In the genomic region with DNA sequence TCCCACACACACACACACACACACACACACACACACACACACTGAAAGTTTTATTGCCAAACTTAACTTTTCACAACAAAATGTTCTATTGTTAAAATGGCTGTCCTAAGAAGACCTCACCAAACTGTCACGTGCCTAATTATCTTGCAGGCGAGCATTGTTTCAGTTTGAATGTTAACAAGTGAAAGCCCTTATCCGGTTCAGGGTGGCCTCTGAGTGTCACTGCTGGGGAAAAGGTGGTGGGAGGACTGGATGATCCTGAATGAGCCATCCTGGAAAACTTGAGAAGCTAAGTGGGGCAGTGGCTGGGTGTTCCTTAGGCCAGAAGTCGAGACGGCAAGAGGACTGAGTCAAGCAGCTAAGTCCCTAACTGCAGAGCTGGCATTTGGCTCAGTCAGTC, we compare ENCODE assay signal across 24 mouse cellular contexts.
DNase-seq lines count a peak whose midpoint lies in the region; ATAC-seq lines count a peak whose summit lies in the region.
"Had no signal": no experiment of that assay in that cellular context is flagged by ENCODE, and none has a peak within 500 bp of the region (broad histone marks: within the 10 kb centered on the region; RNA-seq: fewer than 3 reads in every experiment).

No protein-coding gene starts in this region.

- ATAC-seq in midbrain, embryonic 11.5 days (ENCODE audit: low FRiP score), result no peak
- no peak for ATAC-seq in midbrain, embryonic 15.5 days (replicated peaks)
- ATAC-seq: forebrain, embryonic 15.5 days; intestine, postnatal 0 days had no signal

- no peaks in the 10 kb centered on the region for H3K4me1 ChIP-seq in midbrain, embryonic 11.5 days (ENCODE audit: control insufficient read depth, insufficient read depth, low read length)
- H3K4me1 ChIP-seq in midbrain, embryonic 15.5 days, result no peaks in the 10 kb centered on the region
- H3K4me1 ChIP-seq: embryonic facial prominence, embryonic 10.5 days; embryonic facial prominence, embryonic 13.5 days; forebrain, embryonic 12.5 days; forebrain, embryonic 15.5 days; hindbrain, embryonic 12.5 days; hindbrain, embryonic 15.5 days had no signal

- H3K4me2 ChIP-seq in midbrain, embryonic 11.5 days, result no peak overlapping the region
- H3K4me2 ChIP-seq in midbrain, embryonic 15.5 days, result no peak overlapping the region
- H3K4me2 ChIP-seq: embryonic facial prominence, embryonic 13.5 days; forebrain, embryonic 12.5 days; forebrain, embryonic 15.5 days; heart, embryonic 13.5 days; hindbrain, embryonic 12.5 days; hindbrain, embryonic 15.5 days had no signal

- peak; percentile 21 for DNase-seq in midbrain, embryonic 11.5 days (ENCODE audit: low spot score, missing footprints)
- DNase-seq in ES-CJ7 (ENCODE audit: low read depth, low spot score) (peak; percentile 27), R1 (ENCODE audit: low read depth, low spot score) (peak; percentile 16)
- no peak for DNase-seq in gastrocnemius, postnatal 36 days
- DNase-seq in urinary bladder, postnatal 25 days (ENCODE audit: low spot score), result no peak
- DNase-seq: adrenal gland, adult 2 months; adrenal gland, postnatal 14 days; cerebellum, adult 11 months; cerebellum, adult 2 months; cerebellum, adult 9-11 months; cerebellum, postnatal 25 days; embryo, embryonic 11 days; gastrocnemius, postnatal 25 days; heart, postnatal 14 days had no signal

- H3K9ac ChIP-seq in midbrain, embryonic 11.5 days (ENCODE audit: low read length), result no peak overlapping the region
- H3K9ac ChIP-seq in midbrain, embryonic 15.5 days, result no peak overlapping the region
- H3K9ac ChIP-seq: embryonic facial prominence, embryonic 13.5 days; forebrain, embryonic 12.5 days; forebrain, embryonic 15.5 days; heart, embryonic 13.5 days; hindbrain, embryonic 12.5 days; hindbrain, embryonic 15.5 days had no signal

- H3K27me3 ChIP-seq in midbrain, embryonic 11.5 days (ENCODE audit: control insufficient read depth, insufficient read depth, low read length), result no peaks in the 10 kb centered on the region
- H3K27me3 ChIP-seq in midbrain, embryonic 15.5 days (replicated peaks), result no peaks in the 10 kb centered on the region
- H3K27me3 ChIP-seq: embryonic facial prominence, embryonic 13.5 days; forebrain, embryonic 12.5 days; forebrain, embryonic 15.5 days; heart, embryonic 13.5 days; hindbrain, embryonic 12.5 days; hindbrain, embryonic 15.5 days had no signal

- whole genome bisulfite sequencing in midbrain, embryonic 11.5 days, result 81% methylated on average over 5 of the region's 5 CpGs
- 80% methylated on average over 5 of the region's 5 CpGs for WGBS in midbrain, embryonic 15.5 days

- no peaks in the 10 kb centered on the region for H3K36me3 ChIP-seq in midbrain, embryonic 11.5 days (ENCODE audit: control insufficient read depth, insufficient read depth, low read length)
- H3K36me3 ChIP-seq in midbrain, embryonic 15.5 days (replicated peaks), result no peaks in the 10 kb centered on the region
- H3K36me3 ChIP-seq: embryonic facial prominence, embryonic 10.5 days; embryonic facial prominence, embryonic 13.5 days; forebrain, embryonic 12.5 days; forebrain, embryonic 15.5 days; heart, embryonic 13.5 days; hindbrain, embryonic 12.5 days; hindbrain, embryonic 15.5 days had no signal

- intact Hi-C loops in gastrocnemius, postnatal 36 days (cut with DNase I), result no loop called here

- H3K9me3 ChIP-seq in midbrain, embryonic 11.5 days (ENCODE audit: control insufficient read depth, low read length), result no peaks in the 10 kb centered on the region
- H3K9me3 ChIP-seq in midbrain, embryonic 15.5 days, result no peaks in the 10 kb centered on the region
- H3K9me3 ChIP-seq: embryonic facial prominence, embryonic 10.5 days; embryonic facial prominence, embryonic 13.5 days; forebrain, embryonic 12.5 days; forebrain, embryonic 15.5 days; heart, embryonic 13.5 days; hindbrain, embryonic 12.5 days; hindbrain, embryonic 15.5 days had no signal

- H3K27ac ChIP-seq in midbrain, embryonic 11.5 days (ENCODE audit: low read depth, low read length), result no peak overlapping the region
- no peak overlapping the region for H3K27ac ChIP-seq in midbrain, embryonic 15.5 days
- H3K27ac ChIP-seq: embryonic facial prominence, embryonic 10.5 days; embryonic facial prominence, embryonic 13.5 days; forebrain, embryonic 12.5 days; forebrain, embryonic 15.5 days; heart, embryonic 13.5 days; hindbrain, embryonic 12.5 days; hindbrain, embryonic 15.5 days had no signal

- H3K4me3 ChIP-seq in midbrain, embryonic 11.5 days (ENCODE audit: low read depth, low read length), result no peak overlapping the region
- H3K4me3 ChIP-seq in midbrain, embryonic 15.5 days, result no peak overlapping the region
- H3K4me3 ChIP-seq: embryonic facial prominence, embryonic 10.5 days; embryonic facial prominence, embryonic 13.5 days; erythroblast, embryonic 14.5 days; forebrain, embryonic 12.5 days; forebrain, embryonic 15.5 days; heart, embryonic 13.5 days; hindbrain, embryonic 12.5 days; hindbrain, embryonic 15.5 days had no signal

Comparison
In these comparisons a context has a peak if more than half of its experiments do, and no peak if none do; other contexts are left out.
1. DNase-seq: peak in midbrain, embryonic 11.5 days (single experiment), ES-CJ7 (single experiment) and R1 (single experiment); none in gastrocnemius, postnatal 36 days (0 of 2) and urinary bladder, postnatal 25 days (single experiment).